Mouse (Mus musculus) small intestine, adult 2 months (tissue): ENCODE measurements around the gene Fgr.

ENCODE experiments used
- CTCF ChIP-seq: fragments of 200-500 bp; IDR thresholded peaks from 2 replicates; pipeline ENCODE4 v1.5.1; 2012; ENCODE audit warnings: low read depth, mild to moderate bottlenecking, control low read depth, inconsistent platforms, low read length, moderate library complexity, mixed read lengths; ENCODE audit not compliant: insufficient replicate concordance, insufficient read length; ENCODE audit errors: extremely low read depth
- POLR2A ChIP-seq: fragments of 200-500 bp; IDR thresholded peaks from 2 replicates; pipeline ENCODE4 v1.6.1; 2012; ENCODE audit warnings: low read depth, mild to moderate bottlenecking, control low read depth, inconsistent platforms, low read length, moderate library complexity

DNA sequence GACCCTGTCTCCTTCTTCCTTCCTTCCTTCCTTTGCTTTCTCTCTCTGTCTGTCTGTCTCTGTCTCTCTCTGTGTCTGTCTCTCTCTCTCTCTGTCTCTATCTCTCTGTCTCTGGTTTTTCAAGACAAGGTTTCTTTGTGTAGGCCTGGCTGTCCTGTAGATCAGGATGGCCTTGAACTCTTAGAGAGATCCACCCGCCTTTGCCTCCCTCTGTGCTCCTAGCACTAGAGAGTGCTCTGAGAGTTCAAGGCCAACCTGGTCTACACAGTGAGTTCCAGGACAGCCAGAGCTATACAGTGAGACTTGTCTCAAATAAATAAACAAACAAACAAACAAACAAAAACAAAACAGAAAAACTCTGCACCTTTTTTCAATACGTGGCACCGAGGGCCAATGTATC is 9.8 kb upstream of the Fgr start:
- no peak for TF ChIP-seq CTCF
- TF ChIP-seq POLR2A: no peak
